Mouse (Mus musculus): ENCODE data around the gene Wdr91. TPM values are rescaled to one million over a fixed set of nuclear protein-coding genes. Genes with fewer than 3 reads are reported as not detected.
A peak's percentile ranks its signal among the peaks of the same experiment; 100 is the strongest.

Gene Wdr91
- polyA plus RNA-seq, 1 experiment = 4.7 TPM

DNA sequence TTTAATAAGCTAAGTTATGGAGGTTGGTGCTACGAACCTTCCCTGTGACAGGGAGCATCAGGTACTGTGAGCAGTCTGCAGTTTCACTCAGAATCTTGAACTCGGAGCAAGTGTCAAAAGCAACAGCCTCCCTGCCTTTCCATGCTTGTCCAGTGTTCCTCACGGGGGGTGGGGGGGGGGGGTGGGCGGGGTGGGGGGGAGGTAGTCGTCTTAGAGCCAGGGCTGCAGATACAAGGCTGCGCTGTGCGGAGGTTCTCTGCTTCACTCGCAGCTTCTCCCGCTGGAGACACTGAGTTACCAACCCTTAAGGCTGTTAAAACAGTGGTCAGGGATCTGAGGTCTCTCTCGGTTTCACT lies 42.7 kb downstream of the Wdr91 start:
- peaks cover 31% of the 10 kb centered on the region for H3K4me1 ChIP-seq (ENCODE audit: control insufficient read depth, insufficient read depth, insufficient read length, low read length)
- TF ChIP-seq CTCF (IDR thresholded peaks at IDR 0.05; ENCODE audit: extremely low read depth, insufficient read length, insufficient replicate concordance, low read depth, low read length) (no peak), POLR2A (IDR thresholded peaks at IDR 0.05; ENCODE audit: low read depth, low read length) (no peak)
- H3K4me3 ChIP-seq (ENCODE audit: low read depth, low read length) = no peak overlapping the region
- H3K27me3 ChIP-seq (ENCODE audit: control insufficient read depth, insufficient read depth, low read length) = no peaks in the 10 kb centered on the region
- peaks cover 3% of the 10 kb centered on the region for H3K36me3 ChIP-seq (ENCODE audit: control insufficient read depth, insufficient read depth, low read length)
- WGBS = 65% methylated on average over 10 of the region's 10 CpGs
- peak overlapping the region; percentile 40; the same call in 1 of the 2 replicates for H3K27ac ChIP-seq (ENCODE audit: insufficient read depth, low read depth, low read length)

DNA sequence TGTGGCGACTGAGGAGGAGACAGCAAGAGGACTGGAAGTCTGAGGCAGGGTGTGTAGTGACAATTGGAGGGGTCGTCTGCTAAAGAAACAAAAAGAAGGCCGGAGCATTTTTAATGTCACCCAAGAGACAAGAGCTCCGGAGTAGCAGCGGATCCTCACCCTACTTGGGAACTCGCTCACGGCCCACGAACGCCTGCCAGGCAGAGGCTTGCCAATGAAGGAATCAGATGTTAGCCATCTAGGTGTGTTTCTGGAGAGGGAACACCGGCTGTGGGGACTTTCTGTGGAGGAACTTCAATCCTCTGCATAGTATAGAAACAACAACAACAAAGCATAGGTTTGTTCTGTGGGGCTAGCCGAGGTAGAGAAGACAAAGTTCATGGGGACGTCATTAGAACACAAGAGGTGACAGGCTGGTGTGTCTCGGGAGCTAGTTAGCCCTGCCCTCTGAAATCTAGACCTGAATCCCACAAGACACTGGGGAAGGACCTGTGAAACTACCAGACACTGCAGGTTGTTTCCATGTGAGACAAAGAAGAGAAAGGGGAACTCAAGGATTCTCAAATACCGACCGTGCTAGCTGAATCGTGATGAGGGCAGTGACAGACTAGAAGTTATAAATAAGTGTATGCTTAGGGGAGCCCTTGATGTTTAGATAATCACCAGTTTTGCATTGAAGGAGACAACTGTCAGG lies 43.2 kb downstream of the Wdr91 start:
- TF ChIP-seq CTCF (IDR thresholded peaks at IDR 0.05; ENCODE audit: extremely low read depth, insufficient read length, insufficient replicate concordance, low read depth, low read length) (no peak), POLR2A (IDR thresholded peaks at IDR 0.05; ENCODE audit: low read depth, low read length) (no peak)
- H3K36me3 ChIP-seq (ENCODE audit: control insufficient read depth, insufficient read depth, low read length) = no peaks in the 10 kb centered on the region; the same call in 1 of the 2 replicates
- H3K27me3 ChIP-seq (ENCODE audit: control insufficient read depth, insufficient read depth, low read length) = no peaks in the 10 kb centered on the region
- 65% methylated on average over 16 of the region's 16 CpGs for WGBS
- no peak overlapping the region for H3K4me3 ChIP-seq (ENCODE audit: low read depth, low read length)
- peaks cover 31% of the 10 kb centered on the region for H3K4me1 ChIP-seq (ENCODE audit: control insufficient read depth, insufficient read depth, insufficient read length, low read length)
- peak overlapping the region; percentile 25; the same call in 1 of the 2 replicates for H3K27ac ChIP-seq (ENCODE audit: insufficient read depth, low read depth, low read length)

GRCm38 (mm10) chr6:34866786-34867185 lies 43.9 kb downstream of the Wdr91 start:
- Histone ChIP-seq H3K27me3 (ENCODE audit: control insufficient read depth, insufficient read depth, low read length) (no peaks in the 10 kb centered on the region), H3K4me3 (ENCODE audit: low read depth, low read length) (no peak overlapping the region), H3K4me1 (ENCODE audit: control insufficient read depth, insufficient read depth, insufficient read length, low read length) (peaks cover 31% of the 10 kb centered on the region), H3K27ac (ENCODE audit: insufficient read depth, low read depth, low read length) (peak overlapping the region; percentile 25; the same call in 1 of the 2 replicates), H3K36me3 (ENCODE audit: control insufficient read depth, insufficient read depth, low read length) (no peaks in the 10 kb centered on the region; the same call in 1 of the 2 replicates)
- TF ChIP-seq CTCF (IDR thresholded peaks at IDR 0.05; ENCODE audit: extremely low read depth, insufficient read length, insufficient replicate concordance, low read depth, low read length) = no peak
- TF ChIP-seq POLR2A (IDR thresholded peaks at IDR 0.05; ENCODE audit: low read depth, low read length) = no peak
- WGBS = 81% methylated on average over 8 of the region's 8 CpGs

DNA sequence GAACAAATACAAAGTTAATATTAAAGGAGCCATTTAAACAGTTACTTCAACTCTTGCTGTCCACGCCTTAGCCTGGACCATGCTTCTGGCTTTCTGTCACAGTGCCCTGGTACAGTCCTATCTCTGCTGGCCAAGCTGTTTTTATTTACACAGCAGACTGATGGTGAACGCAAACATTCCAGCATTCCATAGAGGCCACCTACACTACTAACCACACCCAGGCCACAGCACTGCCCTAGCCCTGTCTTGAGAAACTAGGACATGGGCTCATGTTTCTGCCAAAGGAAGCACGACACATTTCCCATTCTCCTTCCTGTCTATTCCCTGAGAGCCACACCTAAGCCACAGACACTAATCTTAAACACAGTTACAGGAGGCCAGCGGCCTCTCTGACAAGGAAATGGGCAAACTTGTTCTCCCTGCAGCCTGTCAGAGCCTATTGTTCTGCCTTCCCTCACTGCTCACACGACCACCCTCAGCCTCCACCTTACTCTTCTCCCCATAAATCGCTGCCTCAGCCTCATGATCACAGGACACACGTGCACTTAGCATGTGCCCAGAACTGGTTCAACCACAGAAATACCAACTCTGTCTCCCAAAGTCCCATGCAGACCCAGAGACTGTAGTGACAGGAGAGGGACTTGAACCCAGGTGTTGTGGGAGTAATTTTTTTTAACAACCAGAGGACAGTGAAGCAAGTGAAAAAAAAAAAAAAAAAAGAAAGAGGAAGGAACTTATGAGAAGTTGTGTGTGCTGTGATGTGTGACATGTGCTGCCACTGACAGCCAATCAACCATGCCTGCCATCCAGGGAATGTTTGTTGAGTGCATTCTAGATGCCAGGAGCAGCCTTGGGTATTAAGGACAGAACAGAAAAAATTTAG lies 44.7 kb downstream of the Wdr91 start:
- H3K4me1 ChIP-seq (ENCODE audit: control insufficient read depth, insufficient read depth, insufficient read length, low read length) = peaks cover 31% of the 10 kb centered on the region
- TF ChIP-seq CTCF (IDR thresholded peaks at IDR 0.05; ENCODE audit: extremely low read depth, insufficient read length, insufficient replicate concordance, low read depth, low read length) (no peak), POLR2A (IDR thresholded peaks at IDR 0.05; ENCODE audit: low read depth, low read length) (no peak; the same call in 1 of the 2 replicates)
- H3K36me3 ChIP-seq (ENCODE audit: control insufficient read depth, insufficient read depth, low read length) = no peaks in the 10 kb centered on the region; the same call in 1 of the 2 replicates
- peak overlapping the region; percentile 15; the same call in 1 of the 2 replicates for H3K4me3 ChIP-seq (ENCODE audit: low read depth, low read length)
- 17% methylated on average over 7 of the region's 7 CpGs for WGBS
- H3K27ac ChIP-seq (ENCODE audit: insufficient read depth, low read depth, low read length) = peak overlapping the region; percentile 80
- no peaks in the 10 kb centered on the region for H3K27me3 ChIP-seq (ENCODE audit: control insufficient read depth, insufficient read depth, low read length)

DNA sequence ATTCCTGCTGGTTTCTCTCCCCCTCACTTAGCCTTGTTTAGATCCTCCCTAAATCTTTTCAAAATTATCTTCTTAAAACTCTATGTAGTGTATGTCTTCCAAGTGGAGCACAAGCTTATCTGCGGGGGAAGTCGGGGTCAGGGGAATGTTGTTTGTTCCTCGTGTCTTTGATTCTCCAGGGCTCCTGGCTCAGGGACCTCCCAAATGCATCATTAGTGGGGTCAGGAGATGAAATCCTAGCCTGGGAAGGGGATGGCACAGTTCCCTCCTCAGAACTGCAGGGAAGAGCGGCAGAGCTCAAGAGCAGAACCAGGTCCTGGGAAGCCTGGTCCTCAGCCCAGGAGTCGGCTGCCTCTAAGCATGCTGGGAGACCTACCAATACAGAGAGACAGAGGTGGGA lies 45.5 kb downstream of the Wdr91 start:
- H3K36me3 ChIP-seq (ENCODE audit: control insufficient read depth, insufficient read depth, low read length) = no peaks in the 10 kb centered on the region; the same call in 1 of the 2 replicates
- TF ChIP-seq POLR2A (IDR thresholded peaks at IDR 0.05; ENCODE audit: low read depth, low read length) (no peak), CTCF (IDR thresholded peaks at IDR 0.05; ENCODE audit: extremely low read depth, insufficient read length, insufficient replicate concordance, low read depth, low read length) (no peak)
- peak overlapping the region; percentile 32 for H3K4me3 ChIP-seq (ENCODE audit: low read depth, low read length)
- no peaks in the 10 kb centered on the region for H3K27me3 ChIP-seq (ENCODE audit: control insufficient read depth, insufficient read depth, low read length)
- 56% methylated on average over 5 of the region's 5 CpGs for WGBS
- H3K27ac ChIP-seq (ENCODE audit: insufficient read depth, low read depth, low read length) = peak overlapping the region; percentile 80
- peaks cover 31% of the 10 kb centered on the region for H3K4me1 ChIP-seq (ENCODE audit: control insufficient read depth, insufficient read depth, insufficient read length, low read length)

GRCm38 (mm10) chr6:34863786-34864514 lies 46.7 kb downstream of the Wdr91 start:
- WGBS = 70% methylated on average over 9 of the region's 9 CpGs
- Histone ChIP-seq H3K27ac (ENCODE audit: insufficient read depth, low read depth, low read length) (peak overlapping the region; percentile 55), H3K4me3 (ENCODE audit: low read depth, low read length) (peak overlapping the region; percentile 57), H3K27me3 (ENCODE audit: control insufficient read depth, insufficient read depth, low read length) (no peaks in the 10 kb centered on the region), H3K4me1 (ENCODE audit: control insufficient read depth, insufficient read depth, insufficient read length, low read length) (peaks cover 25% of the 10 kb centered on the region), H3K36me3 (ENCODE audit: control insufficient read depth, insufficient read depth, low read length) (no peaks in the 10 kb centered on the region; the same call in 1 of the 2 replicates)
- TF ChIP-seq CTCF (IDR thresholded peaks at IDR 0.05; ENCODE audit: extremely low read depth, insufficient read length, insufficient replicate concordance, low read depth, low read length) = no peak
- TF ChIP-seq POLR2A (IDR thresholded peaks at IDR 0.05; ENCODE audit: low read depth, low read length) = no peak
